Mouse (Mus musculus): ENCODE results near the gene Rbbp8nl.

Rbbp8nl gene

DNA sequence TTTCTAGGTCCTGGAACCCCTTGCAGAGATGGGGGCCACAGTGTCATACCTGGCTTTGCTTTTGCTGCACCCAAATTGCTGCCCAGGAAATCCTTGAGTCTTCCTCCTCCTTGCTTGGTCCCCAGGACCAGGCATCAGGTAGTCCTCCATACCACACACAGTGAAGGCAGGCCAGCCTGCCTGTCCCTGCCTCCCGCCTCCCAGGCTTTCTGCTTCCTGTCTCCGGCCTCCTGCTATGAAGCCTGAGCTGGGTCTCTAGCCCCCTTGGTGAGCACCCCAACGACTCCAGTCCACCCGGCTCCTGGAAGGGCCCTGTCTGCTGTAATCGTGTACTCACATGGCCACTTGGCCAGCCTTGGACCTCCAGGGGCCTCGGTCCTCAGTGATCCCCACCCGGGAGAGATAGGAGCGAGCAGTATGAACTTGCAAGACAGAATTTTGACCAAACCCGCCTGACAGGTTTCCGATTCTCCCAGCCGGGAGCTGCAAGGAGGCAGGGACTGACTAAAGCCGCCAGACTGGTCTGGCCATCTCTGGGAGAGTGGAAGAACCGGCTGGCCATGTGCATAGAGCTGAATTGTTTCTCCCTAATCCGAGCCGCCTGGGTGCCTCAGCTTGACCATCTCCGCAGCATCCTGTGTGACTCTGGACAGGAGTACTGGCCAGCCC is at the start of gene Rbbp8nl:
TSS of gene Rbbp8nl (minus strand) at position 440 of the 669 bp plus-strand sequence.
- no peak for DNase-seq

DNA sequence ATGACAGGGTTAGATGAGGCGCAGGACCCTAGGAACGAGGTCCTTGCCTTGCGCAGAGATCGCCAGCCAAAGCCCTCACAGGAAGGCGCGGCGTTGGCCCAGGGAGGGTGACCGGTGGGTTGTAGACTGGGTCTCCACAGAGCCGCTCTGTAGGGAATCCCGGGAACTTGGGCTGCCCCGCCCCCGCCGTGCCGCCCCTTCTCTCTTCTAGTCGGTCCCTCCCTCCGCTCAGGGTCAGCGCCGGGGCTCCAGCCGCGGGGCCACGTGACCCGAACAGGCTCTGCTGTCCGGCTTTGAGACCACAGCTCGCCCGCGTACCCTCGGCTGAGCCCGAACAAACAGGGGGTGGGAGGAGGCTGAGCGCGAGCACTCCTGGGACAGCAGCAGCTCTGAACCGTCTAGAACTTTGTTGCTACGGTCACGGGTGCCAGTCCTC is 44.9 kb upstream of the Rbbp8nl start, which contains the start of gene Gata5:
TSS of gene Gata5 (minus strand) at position 149 of the 436 bp plus-strand sequence.
- DNase-seq: no peak

DNA sequence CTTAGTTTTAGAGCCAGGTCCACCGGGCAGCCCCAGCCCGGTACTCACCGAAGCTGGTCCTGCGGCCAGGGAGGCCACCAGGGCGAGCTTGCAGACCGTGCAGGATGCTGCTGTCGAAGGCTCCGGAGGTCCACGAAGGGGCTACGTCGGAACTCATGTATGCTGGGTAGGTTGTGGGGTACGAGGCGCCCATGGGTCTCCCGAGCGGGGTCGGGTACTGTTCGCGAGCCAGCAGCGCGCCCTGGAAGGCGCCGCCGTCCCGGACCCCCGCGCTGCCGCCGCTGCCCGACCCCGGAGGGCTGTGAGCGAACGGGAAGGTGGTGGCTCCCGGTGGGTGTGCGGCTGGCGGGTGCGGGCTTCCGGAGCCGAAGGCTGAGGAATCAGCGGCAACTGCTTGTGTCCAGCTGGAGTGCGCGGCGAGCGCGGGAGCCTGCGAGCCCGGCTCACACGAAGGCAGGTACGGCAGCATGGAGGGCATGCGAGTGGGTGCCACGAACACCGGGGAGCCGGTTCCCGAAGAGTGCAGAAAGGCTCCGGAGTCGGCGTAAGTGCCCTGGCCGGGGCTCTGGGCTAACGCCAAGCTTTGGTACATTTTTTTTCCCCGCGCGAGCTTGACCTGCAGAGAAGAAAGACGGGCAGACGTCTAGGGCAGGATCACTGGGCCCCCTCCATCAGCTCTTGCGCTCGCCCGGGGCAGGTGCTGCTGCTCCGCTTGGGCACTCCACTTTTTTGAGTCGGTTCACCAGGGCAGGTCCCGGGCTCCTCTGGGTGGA is 44.3 kb upstream of the Rbbp8nl start:
- no peak for DNase-seq

DNA sequence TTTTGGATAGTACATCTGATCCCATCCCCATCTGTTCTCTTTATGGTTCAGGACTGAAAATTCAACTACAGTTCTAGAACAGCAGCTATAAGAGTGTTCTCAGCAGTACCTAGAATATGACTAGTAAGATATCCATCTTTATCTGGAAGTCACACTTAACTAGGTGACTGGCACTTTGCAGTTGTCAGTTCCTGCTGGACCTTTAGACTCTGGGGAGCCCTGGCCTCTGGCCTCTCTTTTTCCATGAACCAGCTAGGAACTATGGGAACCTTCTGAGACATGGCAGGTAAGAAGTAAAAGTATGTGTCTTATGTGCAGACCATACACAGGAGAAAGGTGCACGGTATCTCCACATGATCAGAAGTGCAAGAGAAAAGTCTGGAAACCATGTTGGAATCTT is 39.8 kb upstream of the Rbbp8nl start:
- no peak for DNase-seq

DNA sequence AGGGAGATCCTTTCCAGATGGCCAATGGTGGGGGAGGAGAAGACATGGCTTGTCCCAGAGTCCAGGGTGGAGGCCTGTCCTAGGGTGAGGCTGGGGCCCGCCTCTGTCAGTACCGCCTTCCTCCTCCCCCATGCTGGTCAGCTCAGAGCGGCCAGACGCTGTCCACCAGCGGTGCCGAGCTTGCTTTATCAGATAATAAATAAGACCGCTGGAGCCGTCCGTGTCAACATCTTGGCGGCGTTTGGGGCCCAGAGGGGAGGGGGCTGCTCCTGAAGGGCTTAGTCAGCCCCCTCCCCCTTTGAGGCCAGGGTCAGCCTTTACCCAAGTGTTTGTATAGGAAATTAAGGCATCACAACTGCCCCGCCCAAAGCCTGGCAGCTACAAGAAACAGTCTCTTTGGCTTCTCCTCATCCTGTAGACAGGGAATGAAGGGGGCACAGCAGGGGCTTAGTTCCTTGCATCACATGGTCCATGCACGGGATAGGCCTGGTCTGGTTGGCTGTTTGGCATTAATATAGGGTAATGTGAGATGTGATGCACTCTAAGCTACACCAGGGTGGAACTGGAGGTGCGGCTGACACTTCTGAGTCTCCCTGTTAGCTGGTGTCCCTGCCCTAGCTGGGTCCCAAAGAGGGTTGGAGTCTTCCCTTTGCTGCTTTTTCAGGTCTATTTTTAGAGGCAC is 33.1 kb upstream of the Rbbp8nl start:
- DNase-seq: no peak

DNA sequence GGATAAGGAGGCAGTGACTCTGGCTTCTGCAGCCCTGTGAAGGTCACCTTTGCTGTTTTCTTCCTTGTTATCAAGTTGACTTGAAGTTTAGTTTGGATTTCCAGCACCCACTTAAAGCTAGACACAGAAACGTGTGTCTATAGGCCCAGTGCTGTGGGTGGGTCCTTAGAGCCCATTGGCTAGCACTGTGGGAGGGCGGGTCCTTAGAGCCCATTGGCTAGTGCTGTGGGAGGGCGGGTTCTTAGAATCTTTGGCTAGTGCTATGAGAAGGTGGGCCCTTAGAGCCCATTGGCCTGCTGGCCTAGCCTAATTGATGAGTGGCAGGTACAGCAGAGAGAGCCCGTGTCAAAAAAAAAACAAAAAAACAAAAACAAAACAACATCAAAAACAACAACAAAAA is 30.5 kb upstream of the Rbbp8nl start:
- no peak for DNase-seq

DNA sequence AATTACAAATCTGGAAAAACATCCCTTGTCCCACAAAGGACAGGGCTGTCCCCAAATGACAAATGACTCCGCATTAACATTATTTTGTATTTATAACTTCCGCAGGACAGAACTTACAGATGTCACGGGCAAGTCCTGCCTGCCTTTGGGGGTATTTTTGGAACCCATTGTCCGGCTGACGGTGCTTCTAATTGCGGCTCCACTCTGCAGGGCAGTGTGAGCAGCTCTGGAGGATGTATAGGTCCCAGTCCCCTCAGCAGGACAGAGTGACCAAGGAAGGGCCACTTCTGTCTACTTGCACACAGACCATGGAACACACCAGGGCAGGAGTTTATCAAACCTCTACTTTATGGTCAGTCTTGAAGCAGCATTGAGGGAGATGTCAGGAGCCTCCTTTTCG is 27.9 kb upstream of the Rbbp8nl start:
- DNase-seq: no peak

DNA sequence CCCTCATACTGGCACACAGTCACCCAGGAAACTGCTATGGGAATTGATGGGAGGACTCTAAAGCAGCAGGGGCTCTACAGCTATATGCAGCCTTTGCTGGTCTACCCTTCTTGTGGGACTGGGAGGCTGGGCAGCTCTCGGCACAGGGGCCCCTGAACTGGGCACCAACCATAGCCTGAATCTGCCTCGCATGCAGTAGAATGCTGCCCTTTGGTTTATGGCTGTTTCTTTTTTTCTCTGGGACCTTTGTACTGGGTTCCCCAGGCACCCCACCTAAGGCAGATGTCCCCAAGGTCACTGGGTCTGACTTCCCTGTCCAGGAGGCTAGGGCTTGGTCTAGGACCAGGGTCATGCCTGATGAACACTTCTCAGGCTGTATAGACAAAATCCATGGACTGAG is 24.6 kb upstream of the Rbbp8nl start:
- no peak for DNase-seq

DNA sequence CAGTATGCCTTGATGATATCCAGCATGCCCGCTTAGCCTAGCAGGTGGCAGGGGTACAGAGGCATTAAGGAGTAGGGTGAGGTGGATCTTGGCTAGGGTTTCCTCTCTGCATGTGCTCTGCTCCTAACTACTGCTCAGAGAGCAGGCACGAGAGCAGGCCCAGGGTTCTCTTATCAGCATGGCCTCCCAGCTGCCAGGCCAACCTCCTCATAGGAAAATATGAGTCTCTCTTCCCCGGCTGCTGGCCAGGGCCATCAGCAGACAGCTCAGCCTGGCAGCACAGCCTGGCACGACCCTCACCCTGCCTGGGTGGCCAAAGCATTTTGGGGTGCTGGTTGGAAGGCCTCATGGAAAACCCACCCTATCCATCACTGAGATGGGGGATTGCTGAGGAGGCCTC is 21.5 kb upstream of the Rbbp8nl start:
- no peak for DNase-seq

DNA sequence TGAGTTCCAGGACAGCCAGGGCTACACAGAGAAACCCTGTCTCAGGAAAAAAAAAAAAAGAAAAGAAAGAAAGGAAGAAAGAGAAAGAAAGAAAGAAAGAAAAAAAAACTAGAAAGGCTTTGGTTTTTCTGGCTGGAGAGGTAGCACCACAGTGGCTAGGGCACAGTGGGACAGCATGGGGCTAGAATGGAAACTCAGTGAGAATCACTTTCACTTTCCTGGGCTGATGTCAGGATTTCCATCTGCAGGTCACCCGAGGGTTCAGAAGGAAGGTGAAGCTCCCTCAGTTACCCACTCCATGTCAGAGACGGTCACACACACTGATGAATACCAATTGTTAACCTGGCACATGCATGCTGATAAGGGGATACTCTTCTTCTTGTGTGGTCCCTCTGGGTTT is 18.0 kb upstream of the Rbbp8nl start:
- no peak for DNase-seq

DNA sequence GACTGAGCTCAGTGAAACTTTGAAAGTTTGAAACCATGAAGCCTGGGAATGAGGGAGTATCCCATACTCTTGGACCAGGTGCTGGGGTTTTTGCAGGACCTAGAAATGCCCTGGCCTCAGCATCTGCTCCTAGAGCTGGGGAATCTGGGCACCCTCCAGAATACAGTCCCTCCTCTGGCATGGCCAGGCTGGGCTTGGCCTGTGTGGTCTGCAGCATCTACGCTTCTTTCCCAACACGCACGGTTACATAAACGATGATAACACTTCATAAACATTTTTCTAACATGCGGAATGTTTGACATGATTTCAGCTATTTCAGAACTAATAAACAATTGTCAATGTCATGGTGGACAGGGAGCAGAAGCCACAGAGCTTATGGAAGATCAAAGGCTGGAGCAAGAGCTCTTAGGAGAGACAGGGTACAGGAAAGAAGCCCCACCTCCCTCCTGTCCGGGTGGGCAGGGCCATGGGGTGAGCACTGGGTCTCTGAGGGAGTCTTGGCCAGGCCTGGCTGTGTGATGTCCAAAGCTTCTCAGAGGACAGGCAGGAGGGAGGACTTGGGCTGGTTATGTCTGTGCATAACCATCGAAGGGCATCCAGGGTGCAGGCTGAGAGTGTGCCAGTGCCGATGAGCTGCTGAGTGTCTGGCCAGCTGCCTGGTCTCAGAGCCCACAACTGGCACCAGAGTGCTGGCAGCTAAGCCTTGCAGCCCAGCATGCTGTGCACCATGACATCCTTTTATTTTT is 16.9 kb upstream of the Rbbp8nl start:
- DNase-seq: no peak

DNA sequence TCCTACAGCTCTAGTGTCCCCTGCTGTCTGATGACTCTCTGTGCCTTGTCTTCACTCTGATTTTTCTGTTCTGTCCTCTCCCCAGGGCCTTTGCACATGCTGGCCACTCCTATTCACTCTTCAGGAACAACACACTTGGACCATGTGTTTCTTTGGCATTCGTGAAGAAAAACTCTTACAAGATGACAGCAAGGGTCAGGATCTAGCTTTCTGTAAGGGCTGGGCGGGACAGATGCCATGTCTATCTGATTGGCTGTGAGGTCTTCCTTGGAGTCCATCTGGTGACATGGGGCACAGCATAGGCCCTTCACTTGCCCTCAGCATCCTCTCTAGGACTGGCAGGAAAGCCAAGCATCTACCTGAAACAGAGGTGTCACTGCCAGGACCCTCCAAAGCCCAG is 16.3 kb upstream of the Rbbp8nl start:
- DNase-seq: no peak

DNA sequence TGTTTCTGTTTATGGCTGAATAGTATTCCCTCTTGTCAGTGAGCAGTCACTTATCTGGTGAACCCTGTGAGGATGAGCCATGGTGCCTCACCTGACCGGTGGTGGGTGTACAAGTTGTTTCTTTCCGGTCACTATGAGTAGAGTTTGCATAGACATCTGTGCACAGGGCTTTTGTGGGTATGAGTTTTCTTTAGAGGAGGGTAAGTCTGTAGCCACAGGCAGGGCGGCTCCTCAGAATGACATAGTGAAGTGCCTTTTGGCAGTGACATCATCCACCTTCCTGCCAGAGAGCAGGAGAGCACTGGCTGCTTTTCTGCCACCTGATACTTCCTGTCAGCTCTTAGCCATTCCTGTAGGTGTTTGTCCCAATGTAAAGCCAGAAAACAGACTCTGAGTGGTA is 15.8 kb upstream of the Rbbp8nl start:
- DNase-seq: no peak

DNA sequence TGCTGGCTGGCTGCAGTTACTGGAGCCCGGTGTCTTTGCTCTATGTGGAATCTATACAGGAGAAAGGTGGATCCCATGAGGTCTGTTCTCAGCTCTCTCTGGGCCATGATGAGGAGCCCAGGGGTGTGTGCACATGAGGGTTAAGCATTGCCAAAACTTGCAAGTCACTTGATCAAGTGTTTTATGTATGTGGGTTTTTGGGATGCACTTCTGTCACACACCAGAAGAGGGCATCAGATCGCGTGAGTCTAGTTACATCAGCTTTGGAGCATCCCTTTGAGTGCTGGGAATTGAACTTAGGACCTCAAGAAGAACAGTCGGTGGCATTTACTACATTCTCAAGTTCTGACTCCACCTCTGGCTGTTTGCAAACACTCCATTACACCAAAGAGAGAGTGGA is 14.9 kb upstream of the Rbbp8nl start:
- no peak for DNase-seq

DNA sequence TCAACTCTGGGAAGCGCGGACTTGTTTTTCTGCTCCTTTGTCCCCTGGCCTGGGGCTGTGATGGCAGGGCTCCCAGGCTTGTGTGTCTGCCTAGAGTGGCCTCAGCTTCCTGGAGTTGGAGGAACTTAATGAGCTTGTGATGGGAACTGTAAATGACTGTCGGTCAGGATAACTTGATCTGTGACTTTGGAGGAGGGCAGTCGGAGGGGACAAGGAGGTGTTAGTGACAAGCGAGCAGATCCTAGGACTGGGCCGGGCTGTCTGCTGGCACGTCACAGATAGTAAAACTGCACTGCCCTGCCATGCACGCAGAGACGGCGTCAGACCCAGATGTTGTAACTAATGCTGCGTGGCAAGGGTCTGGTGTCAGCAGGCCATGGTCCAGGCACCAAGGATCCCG is 13.8 kb upstream of the Rbbp8nl start:
- no peak for DNase-seq

DNA sequence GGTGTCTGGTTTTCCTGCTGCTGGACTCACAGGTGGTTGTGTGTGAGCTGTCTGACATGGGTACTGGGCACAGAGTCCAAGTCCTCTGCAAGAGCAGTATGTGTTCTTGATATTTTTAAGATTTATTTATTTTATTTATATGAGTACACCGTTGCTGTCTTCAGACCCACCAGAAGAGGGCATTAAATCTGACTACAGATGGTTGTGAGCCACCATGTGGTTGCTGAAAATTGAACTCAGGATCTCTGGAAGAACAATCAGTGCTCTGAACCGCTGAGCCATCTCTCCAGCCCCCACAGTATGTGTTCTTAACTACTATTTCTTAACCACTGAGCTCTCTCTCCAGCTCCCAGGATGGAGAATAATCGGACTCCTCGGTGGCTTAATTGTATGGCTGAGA is 12.5 kb upstream of the Rbbp8nl start:
- no peak for DNase-seq

DNA sequence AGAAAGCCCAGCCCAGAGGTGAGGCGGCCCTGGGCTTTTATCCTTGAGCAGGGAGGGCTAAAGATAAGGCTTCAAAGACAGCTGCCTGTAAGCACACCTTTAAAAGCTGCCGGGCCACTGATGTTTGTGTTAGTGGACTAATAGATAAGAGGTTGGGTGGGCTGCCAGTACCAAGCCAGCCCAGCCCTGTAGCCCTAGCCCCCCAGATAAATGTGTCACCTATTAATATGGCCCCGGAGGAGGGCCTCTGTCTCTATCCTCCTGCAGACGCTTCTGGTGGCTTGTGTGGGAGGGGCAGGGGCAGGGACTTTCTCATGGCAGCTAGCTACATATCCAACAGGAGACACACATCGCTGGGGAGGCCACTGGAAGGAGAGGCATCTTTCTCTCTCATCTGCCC is 11.1 kb upstream of the Rbbp8nl start:
- no peak for DNase-seq

DNA sequence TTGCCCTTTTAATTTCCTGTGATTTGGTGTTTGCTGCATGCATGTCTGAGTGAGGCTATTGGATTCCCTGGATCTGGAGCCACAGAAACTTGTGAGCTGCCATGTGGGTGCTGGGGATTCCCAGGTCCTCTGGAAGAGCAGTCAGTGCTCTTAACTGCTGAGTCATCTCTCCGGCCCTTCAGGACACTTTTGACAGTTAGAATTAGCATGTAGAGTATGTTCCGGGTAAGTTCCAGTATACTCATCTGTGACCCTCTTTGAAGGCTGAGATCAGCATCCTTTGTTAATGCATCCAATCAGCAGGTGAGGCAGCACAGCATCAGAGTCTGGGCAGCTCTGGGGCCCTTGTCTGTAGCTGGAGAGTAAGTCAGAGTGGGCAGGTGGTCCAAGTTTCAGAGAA is 10.6 kb upstream of the Rbbp8nl start:
- DNase-seq: no peak

DNA sequence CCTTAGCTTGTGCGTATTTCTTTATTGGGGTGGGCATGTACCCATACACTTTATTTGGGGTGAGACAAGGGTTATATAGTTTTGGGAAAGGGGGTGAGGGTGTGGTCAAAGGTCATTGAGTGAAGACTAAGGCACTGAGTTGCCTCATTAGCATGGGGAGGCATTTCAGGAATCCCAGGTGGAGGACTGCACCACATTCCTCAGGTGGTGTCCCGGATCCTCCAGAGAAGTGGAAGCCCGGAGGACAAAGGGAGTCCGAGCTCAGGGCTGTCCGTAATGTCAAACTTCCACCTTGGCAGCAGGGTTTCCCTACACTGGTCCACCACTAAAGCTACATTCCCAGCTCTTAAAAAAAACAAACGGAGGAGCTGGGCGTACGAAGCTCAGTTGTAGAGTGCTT is 3.2 kb upstream of the Rbbp8nl start:
- no peak for DNase-seq

DNA sequence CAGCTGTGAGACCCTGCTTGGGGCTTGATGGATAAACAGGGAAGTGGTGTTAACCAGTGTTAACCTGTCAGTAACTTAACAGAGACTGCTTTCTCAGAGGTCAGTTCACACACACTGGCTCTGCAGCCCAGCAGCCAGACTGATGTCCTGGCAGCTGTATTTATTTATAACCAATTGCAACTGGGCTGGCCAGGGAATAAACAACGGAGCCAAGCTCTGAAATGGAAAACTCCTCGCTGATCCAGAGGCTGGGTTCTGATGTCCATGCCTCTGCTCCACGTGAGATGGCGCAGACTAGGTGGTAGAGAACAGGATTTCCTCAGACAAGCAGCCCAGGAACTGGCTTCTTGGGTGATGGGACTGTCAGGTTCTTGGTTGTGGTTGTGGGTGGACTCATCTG is 2.3 kb upstream of the Rbbp8nl start:
- DNase-seq: no peak

DNA sequence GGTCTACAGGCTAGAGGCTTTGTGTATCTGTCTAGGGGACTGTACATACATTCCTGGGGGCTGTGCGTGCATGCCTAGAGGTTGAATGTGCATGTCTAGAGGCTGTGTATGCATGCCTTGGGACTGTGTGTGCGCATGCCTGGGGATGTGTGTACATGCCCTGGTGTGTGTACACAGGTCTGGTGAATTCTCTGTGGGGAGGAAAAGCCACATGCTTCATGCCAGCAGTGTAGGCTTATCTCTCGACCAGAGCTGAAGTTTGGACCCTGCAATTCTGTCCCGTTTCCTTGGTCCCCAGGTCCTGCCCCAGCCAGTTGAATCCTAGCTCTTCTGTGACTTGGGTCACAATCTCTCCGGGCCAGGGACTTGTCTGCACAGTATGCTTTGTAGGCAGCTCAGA is 1.9 kb upstream of the Rbbp8nl start:
- no peak for DNase-seq

DNA sequence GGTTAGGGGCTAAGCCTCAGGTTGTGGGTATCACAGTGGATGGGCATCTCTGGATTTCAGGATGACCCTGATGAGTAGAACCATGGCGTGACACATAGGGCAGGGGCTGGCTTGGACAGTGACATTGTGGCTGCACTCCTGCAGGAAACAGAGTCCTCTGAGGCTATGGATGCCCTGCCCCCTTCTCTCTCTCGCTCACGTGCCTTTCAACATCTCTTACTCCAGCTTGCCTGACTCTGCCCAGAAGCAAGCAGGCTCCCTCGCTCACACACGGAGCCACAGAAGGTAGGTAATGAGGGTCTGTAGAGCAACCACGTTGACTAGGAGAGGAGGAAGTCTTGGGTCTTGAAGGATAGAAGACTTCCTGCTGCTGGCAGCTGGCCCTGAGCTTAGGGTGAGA is 824 bp upstream of the Rbbp8nl start:
- no peak for DNase-seq

DNA sequence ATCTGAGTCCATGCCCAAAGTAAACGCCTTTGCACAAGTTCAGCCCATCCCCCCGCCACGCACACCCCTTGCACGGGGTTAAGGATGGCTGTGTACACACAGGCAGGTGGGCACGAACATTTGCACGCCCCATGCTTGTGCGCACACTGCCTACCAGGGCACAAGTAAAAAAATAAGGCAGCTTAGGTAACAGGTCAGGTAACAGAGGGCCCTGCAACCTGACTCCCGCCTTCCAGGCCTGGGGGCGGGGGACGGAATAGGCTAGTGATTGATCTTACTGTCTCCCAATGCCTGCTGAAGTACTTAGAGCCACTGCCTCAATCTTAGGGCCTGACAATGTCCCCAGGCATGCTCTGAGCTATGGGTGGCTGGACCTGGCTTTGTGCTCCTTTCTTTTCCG is 713 bp downstream of the Rbbp8nl start:
- no peak for DNase-seq

Measured in cerebellum, postnatal 36 days (tissue).